Mouse (Mus musculus) E14TG2a.4 (cell line): ENCODE results near the gene Slamf6.

Experiments
- CTCF ChIP-seq: conservative IDR thresholded peaks from 2 replicates; pipeline ENCODE4 v1.5.1; 2014; ENCODE audit warnings: low read length
- NANOG ChIP-seq: IDR thresholded peaks from 2 replicates; pipeline ENCODE4 v1.6.1; 2014; ENCODE audit warnings: borderline replicate concordance, low read length, mixed read lengths
- POU5F1 ChIP-seq: IDR thresholded peaks from 2 replicates; pipeline ENCODE4 v1.6.1; 2014; ENCODE audit warnings: low read length, borderline replicate concordance

DNA sequence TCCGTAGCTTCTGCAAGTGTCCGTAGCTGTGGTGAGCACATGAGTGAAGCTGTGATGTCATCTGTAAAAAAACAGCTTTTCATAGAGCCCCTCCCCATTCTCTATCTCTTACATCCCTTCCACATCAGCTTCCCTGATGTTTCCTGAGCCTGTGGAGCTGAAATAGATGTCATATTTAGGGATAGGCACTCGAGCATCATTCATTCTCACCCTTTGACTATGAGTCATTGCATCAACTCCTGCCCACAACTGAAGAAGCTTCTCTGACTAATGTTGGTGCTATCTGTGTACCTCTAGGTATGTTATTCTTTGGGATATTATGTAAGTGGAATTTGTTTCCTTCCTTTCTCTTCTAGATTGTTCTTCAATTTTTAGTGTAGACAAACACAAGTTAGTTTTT is 7.6 kb downstream of the Slamf6 start:
- TF ChIP-seq CTCF (no peak), NANOG (no peak), POU5F1 (no peak)
